Mouse (Mus musculus): ENCODE measurements at regions not wholly inside any gene's neighbourhood (a gene's known extent, or its start where the extent isn't known, plus 50 kb on each side); places are given as distances from the start of the nearest gene placed in this dataset.

DNA sequence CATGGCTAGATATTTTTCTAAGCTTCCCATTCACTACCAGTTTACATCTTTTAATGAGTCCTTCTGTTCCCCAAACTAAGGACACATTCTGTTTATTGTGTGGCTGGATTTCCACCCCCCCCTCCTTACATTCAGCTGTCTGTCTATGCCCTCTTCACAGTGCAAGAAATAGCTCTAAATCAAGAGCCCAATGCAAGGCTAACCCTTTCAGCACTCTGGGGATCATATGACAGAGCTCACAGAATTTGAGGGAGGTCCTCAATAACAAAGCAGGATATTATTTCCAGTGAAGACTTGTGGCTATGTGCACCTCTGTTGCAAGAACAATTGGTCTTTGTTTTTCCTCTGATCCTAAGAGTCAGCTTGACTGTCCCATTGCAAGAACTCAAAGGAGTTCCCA lies 874.1 kb upstream of the Gje1 start:
- no peak for DNase-seq (ENCODE audit: extremely low read depth, insufficient read length, low spot score)

DNA sequence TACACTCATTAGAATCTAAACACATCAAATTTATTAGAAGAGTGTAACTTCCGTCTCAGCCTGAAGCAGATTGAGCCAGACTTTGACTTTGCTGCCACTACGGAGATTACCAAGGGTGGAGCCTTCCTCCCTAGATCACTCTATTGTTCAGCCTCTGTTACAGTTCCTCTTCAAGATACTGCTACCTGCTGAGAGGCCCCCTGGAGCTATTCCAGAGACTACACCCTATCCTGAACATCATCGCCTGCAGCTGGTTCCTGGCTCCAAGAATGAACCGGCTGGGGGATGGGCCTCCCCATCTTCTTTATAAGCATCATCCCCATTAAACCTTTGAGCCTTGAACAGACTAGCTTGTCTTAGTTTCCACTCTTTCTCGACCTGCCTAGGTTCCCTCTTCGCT lies 868.1 kb upstream of the Gje1 start:
- DNase-seq (ENCODE audit: extremely low read depth, insufficient read length, low spot score): no peak

DNA sequence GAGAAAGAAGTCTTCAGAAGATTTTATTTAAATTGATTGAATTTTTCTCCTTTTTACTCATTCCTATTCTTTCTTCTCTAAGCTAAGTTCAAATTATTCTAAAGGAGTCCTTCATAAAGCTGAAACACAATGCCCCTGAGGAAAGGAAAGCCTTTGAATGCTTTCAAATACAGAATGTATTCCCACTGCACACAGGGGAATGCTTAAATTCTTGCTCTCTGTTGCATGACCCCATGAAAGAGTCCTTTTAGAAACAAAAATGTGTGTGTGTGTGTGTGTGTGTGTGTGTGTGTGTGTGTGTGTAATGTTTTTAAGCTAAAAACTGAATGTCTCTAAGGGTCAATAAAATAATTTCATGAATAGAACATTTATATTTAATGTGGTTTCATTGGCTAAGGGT lies 846.1 kb upstream of the Gje1 start:
- DNase-seq (ENCODE audit: extremely low read depth, insufficient read length, low spot score): no peak

DNA sequence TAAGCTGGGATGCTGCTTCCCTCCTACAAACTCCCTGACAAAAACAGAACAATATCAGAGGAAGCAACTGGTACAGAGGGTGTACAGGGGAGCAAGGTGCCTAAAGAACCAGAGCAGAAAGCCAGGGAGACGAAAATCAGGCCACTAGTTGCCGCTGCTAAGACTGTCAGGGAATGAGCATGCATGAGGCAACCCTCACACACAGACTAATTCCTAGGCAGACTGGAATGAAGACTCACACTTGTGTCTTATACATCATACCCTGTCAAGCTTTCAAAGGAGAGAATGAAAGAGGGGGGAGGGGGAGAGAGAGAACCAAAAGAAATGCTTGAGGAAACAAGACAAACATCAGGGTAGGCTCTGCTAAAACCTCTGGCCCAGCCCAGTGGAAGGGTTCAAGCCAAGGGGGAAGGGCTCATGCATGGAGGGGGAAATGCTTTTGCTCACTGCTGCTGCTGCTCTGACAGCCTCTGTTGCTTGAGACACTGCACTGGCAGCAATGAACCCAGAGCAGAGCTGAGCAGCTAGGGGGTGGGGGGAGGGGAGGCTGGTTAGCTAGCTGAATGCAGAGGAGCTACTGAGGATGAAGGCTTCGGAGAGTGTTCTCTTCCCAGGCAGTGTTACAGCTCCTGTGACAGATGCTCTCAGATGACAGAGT lies 835.5 kb upstream of the Gje1 start:
- DNase-seq (ENCODE audit: extremely low read depth, insufficient read length, low spot score): no peak

DNA sequence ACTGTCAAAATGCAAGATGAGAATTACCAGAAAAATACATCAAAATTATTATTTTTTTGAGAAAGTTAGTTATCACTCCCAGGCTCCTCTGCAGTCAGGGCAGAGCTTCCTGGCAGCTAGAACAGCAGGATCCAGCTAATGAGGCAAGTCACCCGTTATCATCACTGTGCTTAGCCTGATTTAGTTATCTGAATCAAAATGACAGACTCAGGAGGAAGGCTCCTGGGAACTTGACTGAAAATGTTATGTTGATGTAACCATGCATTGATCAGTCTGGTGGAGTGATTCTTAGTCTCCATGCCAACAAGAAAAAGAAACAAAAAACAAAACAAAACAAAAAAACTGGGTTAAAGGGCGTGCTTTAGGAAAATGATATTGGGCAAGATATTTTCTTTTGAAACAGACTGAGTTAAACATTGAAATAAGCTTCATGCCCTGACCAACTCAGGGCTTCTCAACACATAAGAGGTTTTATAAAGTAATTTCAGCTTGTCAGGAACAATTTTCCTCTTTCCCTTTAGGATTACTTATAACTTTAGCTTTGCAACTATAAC lies 823.9 kb upstream of the Gje1 start:
- no peak for DNase-seq (ENCODE audit: extremely low read depth, insufficient read length, low spot score)

DNA sequence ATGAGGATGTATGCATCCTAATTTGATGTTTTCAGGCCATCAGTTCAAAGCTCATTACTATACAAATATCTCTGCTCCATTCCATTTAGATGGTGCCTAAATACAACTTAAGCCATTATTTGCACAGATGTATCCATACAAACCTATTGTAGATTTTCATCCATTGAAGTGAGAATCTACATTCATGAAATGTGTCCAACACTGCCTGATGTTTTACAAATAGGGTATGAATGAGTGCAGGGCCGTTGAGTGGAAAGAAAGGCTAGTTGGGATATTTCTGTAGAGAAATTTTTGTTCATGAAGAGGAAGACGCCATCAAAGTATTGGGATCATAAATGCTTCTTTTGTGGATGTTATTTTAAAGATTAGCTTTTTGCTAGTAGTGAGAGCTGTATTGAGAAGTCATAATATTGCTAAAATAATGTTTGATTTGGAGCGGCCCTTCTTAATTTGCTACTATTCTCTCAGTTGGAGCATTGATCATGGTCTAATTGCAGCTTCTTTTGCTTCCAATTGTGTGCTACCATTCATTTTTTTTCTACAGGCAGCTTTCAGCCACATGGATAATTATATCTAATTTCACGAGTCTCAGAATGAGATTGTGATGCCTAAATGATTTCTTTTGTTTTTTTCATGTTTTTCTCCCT lies 822.9 kb upstream of the Gje1 start:
- no peak for DNase-seq (ENCODE audit: extremely low read depth, insufficient read length, low spot score)

DNA sequence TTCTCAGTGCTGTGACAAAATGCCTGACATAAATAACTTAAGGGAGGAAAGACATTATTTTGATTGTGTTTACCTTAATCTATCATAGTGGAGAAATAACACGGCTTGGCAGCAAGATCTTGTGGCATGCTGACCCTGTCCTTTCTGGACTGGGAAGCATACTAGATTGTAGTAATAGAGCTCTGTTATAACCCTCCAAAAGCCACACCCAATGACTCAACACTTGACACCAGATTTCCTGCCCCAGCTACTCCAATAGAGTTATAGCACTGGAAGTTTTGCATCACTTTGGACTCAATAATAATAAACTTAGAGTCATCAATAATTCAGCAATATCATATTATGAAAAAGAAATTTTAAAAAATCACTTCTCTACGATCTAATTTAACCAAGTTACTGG lies 818.0 kb upstream of the Gje1 start:
- no peak for DNase-seq (ENCODE audit: extremely low read depth, insufficient read length, low spot score)

DNA sequence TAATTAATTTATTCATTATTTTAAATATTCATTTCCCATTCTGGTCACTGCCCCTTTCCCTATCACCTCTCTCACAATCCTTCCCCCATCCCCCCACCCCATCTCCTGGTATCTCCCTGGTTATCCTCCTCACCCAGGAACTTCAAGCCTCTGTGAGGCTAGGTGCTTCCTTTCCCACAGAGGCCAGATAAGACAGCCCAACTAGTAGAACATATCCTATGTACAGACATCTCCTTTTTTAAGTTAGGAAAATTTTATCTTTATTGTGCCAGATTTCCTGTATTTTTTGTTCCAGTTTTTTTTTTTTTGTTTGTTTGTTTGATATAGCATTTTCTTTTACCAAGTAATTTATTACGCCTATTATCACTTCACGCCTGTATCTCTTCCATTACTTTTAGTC lies 769.4 kb upstream of the Gje1 start:
- DNase-seq (ENCODE audit: extremely low read depth, insufficient read length, low spot score): no peak

DNA sequence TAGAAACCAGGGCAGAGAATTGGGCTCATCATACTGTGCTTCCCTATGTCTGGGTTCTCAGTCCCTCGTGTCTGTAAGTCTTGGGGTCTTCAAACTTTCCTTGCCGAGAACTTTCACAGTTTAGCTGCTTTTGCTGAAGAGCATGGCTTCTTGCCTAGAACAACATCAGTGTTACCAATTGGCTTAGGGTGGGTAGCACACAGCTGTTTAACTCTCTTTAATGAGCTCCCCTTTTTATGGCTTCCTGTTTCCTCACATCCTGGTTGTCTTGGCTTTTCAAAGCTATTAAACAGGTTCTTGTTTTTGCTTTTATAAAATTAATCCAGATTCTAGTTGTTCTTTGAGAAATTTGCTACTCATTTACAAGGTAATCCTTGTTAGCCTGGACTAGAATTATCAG lies 725.3 kb upstream of the Gje1 start:
- DNase-seq (ENCODE audit: extremely low read depth, insufficient read length, low spot score): no peak

DNA sequence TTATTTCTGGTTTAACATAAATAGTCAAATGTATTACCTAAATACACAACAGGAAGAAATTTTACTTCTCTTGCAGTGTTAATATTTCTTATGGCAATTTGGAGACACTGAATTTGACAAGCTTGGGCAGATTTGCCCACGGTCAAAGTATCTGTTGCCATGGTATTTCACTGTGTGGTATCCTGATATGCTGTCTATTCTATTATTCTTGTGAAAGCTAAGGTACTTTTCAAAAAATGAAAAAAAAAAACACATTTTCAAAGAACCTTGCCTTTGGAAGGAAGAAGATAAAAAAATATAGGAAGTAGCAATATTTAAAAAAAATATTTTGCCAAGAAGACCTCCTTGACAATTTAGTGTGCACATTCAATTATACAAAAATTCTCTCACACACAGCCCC lies 723.2 kb upstream of the Gje1 start:
- DNase-seq (ENCODE audit: extremely low read depth, insufficient read length, low spot score): no peak

DNA sequence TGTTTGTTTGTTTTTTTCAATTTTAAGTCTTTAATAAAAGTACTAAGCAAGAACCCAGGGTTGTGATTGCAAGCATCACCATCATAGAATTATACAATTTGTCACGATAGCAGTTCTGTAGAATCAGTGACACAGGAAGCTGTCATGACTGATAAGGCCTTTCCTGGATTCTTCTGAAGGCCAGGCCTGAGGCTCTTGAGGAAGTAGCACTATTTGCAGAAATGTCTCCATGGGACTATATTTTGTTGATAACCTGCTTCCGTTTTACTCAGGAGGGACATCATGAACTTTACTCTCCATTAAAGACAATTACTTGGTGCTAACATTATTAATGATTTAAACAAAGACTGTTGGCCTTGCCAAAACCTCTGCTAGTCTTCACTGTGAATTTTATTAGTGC lies 708.7 kb upstream of the Gje1 start:
- DNase-seq (ENCODE audit: extremely low read depth, insufficient read length, low spot score): no peak

DNA sequence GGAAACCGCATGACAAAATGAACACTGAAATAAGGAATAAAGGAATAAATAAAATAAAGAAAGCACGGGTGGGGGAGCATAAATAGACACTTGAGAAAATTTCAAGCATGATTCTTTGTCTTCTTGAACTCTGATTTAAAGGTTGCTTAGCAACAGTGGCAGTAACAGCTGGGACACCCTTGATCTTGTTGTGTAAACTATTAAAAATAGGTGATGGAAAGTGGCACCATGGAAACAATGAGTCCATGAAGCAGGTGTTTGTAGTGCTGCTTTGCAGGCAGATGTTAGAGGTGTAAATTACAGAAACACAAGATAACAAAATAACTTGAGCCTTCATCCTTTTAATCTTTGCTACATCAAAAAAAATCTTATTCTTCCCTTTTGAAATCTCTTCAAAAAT lies 688.2 kb upstream of the Gje1 start:
- no peak for DNase-seq (ENCODE audit: extremely low read depth, insufficient read length, low spot score)

DNA sequence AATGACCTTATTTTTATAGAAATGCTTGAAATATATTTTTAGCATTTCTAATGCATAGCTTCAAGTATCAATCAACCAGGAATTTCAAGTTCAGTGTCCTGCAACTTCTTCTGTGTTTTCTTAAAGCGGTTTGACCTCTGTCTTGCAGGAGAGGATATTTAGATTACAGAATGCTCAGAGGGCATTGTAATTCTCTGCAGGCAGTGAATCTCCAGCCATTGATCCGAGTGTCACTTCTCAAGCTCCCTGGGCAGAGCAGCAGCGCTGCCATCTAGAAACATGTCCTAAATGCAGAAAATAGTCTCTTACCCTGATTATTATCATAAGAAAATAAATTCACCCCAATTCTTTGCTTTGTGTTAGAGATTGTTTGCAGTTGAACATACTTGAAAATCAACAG lies 687.7 kb upstream of the Gje1 start:
- no peak for DNase-seq (ENCODE audit: extremely low read depth, insufficient read length, low spot score)

DNA sequence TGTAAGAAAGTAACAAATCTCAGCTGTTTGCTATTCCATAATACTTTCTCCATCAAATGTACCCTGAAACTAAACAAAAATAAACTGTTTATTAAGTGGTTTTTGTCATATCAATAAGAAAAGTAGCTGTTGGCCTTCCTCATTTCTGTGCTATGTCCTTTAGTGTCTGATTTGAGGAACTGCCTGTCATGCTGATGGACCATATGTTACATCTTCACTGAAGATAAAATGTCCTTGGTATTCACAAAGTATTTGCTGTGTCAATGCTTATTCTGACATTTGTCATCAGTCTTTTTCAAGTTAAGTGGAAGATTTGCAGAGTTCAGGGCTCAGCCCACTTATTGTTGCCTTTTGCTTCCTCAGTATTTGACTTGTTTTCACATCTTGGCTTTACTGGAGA lies 682.0 kb upstream of the Gje1 start:
- DNase-seq (ENCODE audit: extremely low read depth, insufficient read length, low spot score): no peak

DNA sequence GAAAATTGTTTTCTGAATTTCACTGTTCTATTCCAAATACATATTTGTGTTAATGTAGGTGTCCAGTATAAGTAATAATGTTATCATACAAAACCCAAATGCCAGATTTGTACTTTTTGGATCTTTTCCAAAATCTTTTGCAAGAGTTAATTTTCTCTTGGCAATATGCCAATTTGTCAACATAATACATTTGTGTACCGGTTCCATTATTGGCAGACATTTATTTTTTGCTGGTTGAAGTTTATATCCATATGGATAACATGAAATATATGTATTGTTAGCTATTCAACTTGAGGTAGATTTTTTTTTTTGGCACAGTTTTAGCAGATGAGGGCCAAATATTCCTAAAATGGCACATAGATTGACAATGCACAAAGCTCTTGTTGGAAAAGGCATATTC lies 679.1 kb upstream of the Gje1 start:
- DNase-seq (ENCODE audit: extremely low read depth, insufficient read length, low spot score): no peak

DNA sequence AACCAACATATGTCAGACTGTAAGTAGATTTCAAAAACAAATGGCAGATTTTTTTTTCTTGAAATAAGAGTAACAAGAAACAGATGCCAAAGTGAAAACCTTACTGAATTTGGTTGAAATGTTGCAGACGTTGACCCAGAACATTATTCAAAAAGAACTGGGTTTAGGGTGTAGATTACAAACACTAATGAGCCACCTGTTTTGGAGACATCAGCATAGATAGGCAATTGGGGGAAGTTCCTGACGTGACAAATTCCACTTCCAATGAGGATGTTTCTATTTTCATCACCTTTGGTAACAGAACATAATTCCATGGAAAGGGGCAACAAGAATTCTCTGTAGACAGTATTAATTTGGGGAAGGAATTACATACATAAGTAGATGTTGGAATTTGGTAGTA lies 677.3 kb upstream of the Gje1 start:
- no peak for DNase-seq (ENCODE audit: extremely low read depth, insufficient read length, low spot score)

DNA sequence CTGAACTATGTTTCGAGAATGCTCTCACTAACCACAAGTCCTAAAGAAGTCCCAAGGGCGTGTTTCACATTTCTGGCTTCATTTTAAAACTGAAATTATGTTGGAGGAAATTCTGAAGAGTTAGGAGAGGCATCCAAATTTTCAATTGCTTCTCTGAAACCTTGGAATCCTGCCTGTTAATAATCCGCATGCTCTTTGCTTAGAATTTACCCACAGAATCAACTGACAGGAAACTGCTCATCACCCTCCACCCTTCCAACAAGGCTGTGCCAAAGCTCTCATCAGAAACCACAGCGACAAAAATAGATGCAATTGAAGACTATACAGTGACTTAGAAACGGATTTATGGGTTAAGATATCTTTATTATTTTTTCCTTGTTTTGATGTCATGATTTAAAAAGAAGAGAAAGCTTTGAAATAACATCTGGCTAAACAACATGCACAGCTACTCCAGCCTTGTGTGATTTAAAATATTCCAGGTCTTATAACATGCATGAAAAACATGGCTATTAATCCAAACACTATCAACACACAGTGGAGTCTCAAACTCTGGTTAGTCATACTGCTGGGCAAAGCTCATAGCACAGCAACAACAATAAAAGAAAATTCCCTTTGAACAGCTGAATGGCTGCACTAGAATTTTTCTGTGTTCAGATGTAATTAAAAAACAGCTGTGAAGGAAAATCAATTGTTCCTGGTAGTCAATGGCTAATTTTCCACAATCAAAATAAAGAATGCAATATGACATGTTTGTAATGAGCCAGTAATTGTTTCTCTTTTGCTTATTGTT lies 674.2 kb upstream of the Gje1 start:
- DNase-seq (ENCODE audit: extremely low read depth, insufficient read length, low spot score): peak; percentile 59

DNA sequence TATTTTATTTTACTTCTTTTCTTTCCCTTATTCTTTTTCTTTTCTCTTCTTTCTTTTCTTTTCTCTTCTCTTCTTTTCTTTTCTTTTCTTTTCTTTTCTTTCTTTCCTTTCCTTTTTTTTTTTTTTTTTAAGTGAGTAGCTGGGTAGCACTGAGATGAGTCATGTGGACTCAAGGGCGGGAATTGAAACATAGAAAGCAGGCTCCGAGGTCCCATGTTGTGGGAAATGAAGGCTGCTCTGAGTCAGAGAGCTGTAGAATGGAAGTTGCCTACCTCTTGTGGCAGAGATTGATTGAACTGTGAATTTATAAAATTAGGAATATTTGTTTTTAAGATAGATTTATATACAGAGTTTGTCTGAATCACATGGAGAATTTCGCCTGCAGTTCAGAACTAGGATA lies 655.6 kb upstream of the Gje1 start:
- DNase-seq (ENCODE audit: extremely low read depth, insufficient read length, low spot score): no peak
